Mouse (Mus musculus) retina, embryonic 14.5 days (tissue): Measurements from ENCODE around the gene Tedc1.

ENCODE experiments used
- DNase-seq: peaks from one replicate; pipeline ENCODE4 v3.0.0-alpha.2; 2015; ENCODE audit warnings: low spot score

Tedc1 gene

GRCm38 (mm10) chr12:113139908-113140615 lies 16.2 kb upstream of the Tedc1 start, which contains the start of gene Crip2:
Gene Crip2 (plus strand): TSS chr12:113140236.
- DNase-seq: peak; percentile 90

- DNase-seq: no peak
Observed at GRCm38 (mm10) chr12:113140616-113141411, 15.4 kb upstream of the Tedc1 start.

GRCm38 (mm10) chr12:113141531-113141973 lies 14.7 kb upstream of the Tedc1 start:
- DNase-seq: no peak

- DNase-seq: peak; percentile 56
Observed at GRCm38 (mm10) chr12:113142021-113142975, 13.9 kb upstream of the Tedc1 start.

GRCm38 (mm10) chr12:113143164-113143563 lies 13.1 kb upstream of the Tedc1 start:
- no peak for DNase-seq

- DNase-seq: peak; percentile 70
Observed at GRCm38 (mm10) chr12:113144001-113144756, 12.0 kb upstream of the Tedc1 start.

GRCm38 (mm10) chr12:113144886-113145285 lies 11.3 kb upstream of the Tedc1 start:
- DNase-seq: no peak

GRCm38 (mm10) chr12:113145591-113145990 lies 10.6 kb upstream of the Tedc1 start:
- no peak for DNase-seq

GRCm38 (mm10) chr12:113146112-113147057 lies 9.8 kb upstream of the Tedc1 start, which contains the start of gene Crip1:
Gene Crip1 (plus strand): TSS chr12:113146316.
- DNase-seq: peak; percentile 77

- no peak for DNase-seq
Observed at GRCm38 (mm10) chr12:113147481-113147880, 8.7 kb upstream of the Tedc1 start.

GRCm38 (mm10) chr12:113148381-113149035 lies 7.7 kb upstream of the Tedc1 start:
- DNase-seq: no peak

GRCm38 (mm10) chr12:113149341-113149740 lies 6.9 kb upstream of the Tedc1 start:
- DNase-seq: no peak

GRCm38 (mm10) chr12:113149896-113150295 lies 6.3 kb upstream of the Tedc1 start:
- DNase-seq: no peak

GRCm38 (mm10) chr12:113150591-113150990 lies 5.6 kb upstream of the Tedc1 start:
- no peak for DNase-seq

- DNase-seq: no peak
Observed at GRCm38 (mm10) chr12:113151046-113151445, 5.2 kb upstream of the Tedc1 start.

GRCm38 (mm10) chr12:113151661-113152271 lies 4.5 kb upstream of the Tedc1 start:
- DNase-seq: peak; percentile 45

GRCm38 (mm10) chr12:113152272-113152661 lies 4.0 kb upstream of the Tedc1 start:
- no peak for DNase-seq

GRCm38 (mm10) chr12:113152991-113153525 lies 3.2 kb upstream of the Tedc1 start:
- DNase-seq: no peak

GRCm38 (mm10) chr12:113153971-113154370 lies 2.2 kb upstream of the Tedc1 start:
- DNase-seq: no peak
